Mouse (Mus musculus): ENCODE results near the gene Psma4. TPM values are rescaled to one million over a fixed set of nuclear protein-coding genes. Genes with fewer than 3 reads are reported as not detected.

The Psma4 gene
- total RNA-seq (2023): 78.6 and 88.5 TPM in 2 replicates

GRCm38 (mm10) chr9:54950575-54951321 lies at the start of gene Psma4, which contains the start of gene AY074887:
Gene Psma4 (plus strand): TSS chr9:54950790.
Gene AY074887 (minus strand): TSS chr9:54950998.

DNA sequence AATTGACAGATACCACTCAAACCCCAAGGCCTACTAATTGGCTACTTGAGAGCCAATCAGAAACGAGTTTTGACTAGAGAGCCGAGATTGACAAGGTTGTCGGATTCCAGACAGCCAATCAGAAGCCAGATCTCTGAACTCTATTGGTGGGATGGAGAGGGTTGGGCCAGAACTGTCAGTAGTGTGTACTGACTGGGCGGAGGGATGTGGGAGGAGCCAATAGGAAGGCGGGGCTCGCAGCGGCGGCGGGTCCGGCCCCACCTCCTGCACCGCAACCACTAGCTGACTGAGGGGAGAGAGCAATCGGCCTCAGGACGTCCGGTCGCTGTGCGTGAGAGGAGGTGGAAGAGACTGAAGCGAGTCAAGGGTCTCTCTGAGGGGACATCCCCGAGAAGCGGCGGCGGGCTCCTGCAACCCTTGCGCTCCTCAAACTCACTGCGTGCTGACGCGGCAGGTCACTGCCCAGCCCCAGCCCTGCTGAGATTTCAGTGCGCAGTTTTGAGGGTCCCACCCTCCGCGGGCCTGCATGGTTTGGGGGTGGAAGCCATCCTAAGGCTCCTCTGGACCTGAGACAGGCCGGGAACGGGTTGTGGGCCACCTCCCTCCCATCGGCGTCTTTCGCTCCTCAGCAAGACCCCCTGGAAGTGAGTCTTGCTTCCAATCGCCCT lies 33.4 kb upstream of the Psma4 start, which contains the start of gene Hykk:
TSS of gene Hykk (plus strand) at position 274 of the 668 bp plus-strand sequence.

GRCm38 (mm10) chr9:54980674-54981073 lies 30.1 kb downstream of the Psma4 start, which contains the start of gene Chrna5:
Gene Chrna5 (plus strand): TSS chr9:54980880.

Other genes with a start within 250 kb of the Psma4 start
- 29.4 and 33.7 TPM in 2 replicates for gene Wdr61, start 216.3 kb upstream of the Psma4 start, total RNA-seq (2023)
- gene Crabp1, start 186.0 kb upstream of the Psma4 start, total RNA-seq (2023): not detected in 2 replicates
- 30.1 and 39.9 TPM in 2 replicates for gene Ireb2, start 87.0 kb upstream of the Psma4 start, total RNA-seq (2023)
- 0.22 TPM in 1 of 2 replicates, not detected in the other for gene Hykk, start 33.5 kb upstream of the Psma4 start, total RNA-seq (2023)
- not detected in 2 replicates for gene AY074887, start 208 bp downstream of the Psma4 start, total RNA-seq (2023)
- not detected in 2 replicates for gene Chrna5, start 30.1 kb downstream of the Psma4 start, total RNA-seq (2023)
- gene Chrna3, start 75.8 kb downstream of the Psma4 start, total RNA-seq (2023): not detected in 2 replicates
- not detected in 2 replicates for gene Chrnb4, start 98.0 kb downstream of the Psma4 start, total RNA-seq (2023)
- gene Ube2q2, start 198.1 kb downstream of the Psma4 start, total RNA-seq (2023): 34.0 and 58.4 TPM in 2 replicates

Data from neutrophil, adult 65 days (primary cell).